Mouse (Mus musculus): ENCODE data around the gene Tmem206.

DNA sequence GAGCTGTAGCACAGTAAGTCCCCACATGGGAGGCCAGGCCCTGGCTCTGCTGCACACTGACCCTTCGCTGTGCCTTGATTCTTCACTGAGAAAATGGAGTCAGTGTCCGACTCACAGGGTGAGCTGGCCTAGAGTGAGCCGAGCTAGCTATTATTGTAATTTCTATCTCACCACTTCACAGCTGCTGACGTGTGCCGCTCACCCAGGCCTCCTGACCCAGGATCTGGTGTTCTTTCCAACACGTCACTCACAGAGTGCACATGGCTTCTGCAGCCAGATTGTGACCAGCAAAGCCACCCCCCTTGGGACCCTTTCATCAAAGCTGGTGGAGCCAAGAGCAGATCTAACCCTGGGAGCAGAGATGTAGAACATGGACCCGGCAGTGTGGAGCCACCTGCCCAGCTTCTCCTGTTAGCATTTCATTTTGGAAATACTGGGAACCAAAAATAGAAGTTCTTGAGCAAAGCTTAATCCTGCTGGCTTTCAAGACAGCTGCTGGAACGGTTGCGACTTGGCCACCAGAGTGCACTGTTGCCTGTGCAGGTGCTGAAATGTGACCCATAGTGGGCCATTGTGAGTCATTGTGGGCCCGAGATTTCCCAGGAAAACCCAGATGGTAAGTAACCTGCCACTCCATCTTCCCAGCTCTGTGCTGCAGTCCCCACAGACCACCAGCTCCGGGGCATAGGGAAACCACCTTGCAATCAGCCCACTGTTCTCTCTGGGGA is 26.3 kb upstream of the Tmem206 start:
- TF ChIP-seq EP300 (IDR thresholded peaks at IDR 0.05), result no peak
- TF ChIP-seq CTCF (IDR thresholded peaks at IDR 0.05), result peak; percentile 78

Data from lung, postnatal 0 days (tissue).